Mouse (Mus musculus): ENCODE measurements around the gene Cdk5rap1.

Cdk5rap1 gene

GRCm38 (mm10) chr2:154372842-154373500 lies at the start of gene Cdk5rap1:
TSS of gene Cdk5rap1 (minus strand) at chr2:154373010.
- ATAC-seq (ENCODE audit: low TSS enrichment): no peak

- ATAC-seq (ENCODE audit: low TSS enrichment): no peak
These were observed 49.4 kb upstream of the Cdk5rap1 start for GRCm38 (mm10) chr2:154422181-154422580.

GRCm38 (mm10) chr2:154420942-154421731 lies 48.3 kb upstream of the Cdk5rap1 start:
- ATAC-seq (ENCODE audit: low TSS enrichment): no peak

GRCm38 (mm10) chr2:154419631-154420515 lies 47.1 kb upstream of the Cdk5rap1 start:
- ATAC-seq (ENCODE audit: low TSS enrichment): no peak

- no peak for ATAC-seq (ENCODE audit: low TSS enrichment)
These were observed 45.2 kb upstream of the Cdk5rap1 start for GRCm38 (mm10) chr2:154418001-154418400.

- peak; percentile 38; the same call in 1 of the 2 replicates for ATAC-seq (ENCODE audit: low TSS enrichment)
These were observed 44.3 kb upstream of the Cdk5rap1 start for GRCm38 (mm10) chr2:154417107-154417506.

- peak; percentile 31; the same call in 1 of the 2 replicates for ATAC-seq (ENCODE audit: low TSS enrichment)
These were observed 39.3 kb upstream of the Cdk5rap1 start for GRCm38 (mm10) chr2:154412018-154412666.

- peak; percentile 68 for ATAC-seq (ENCODE audit: low TSS enrichment)
These were observed 37.5 kb upstream of the Cdk5rap1 start for GRCm38 (mm10) chr2:154410355-154410754.

- peak; percentile 51 for ATAC-seq (ENCODE audit: low TSS enrichment)
These were observed 35.0 kb upstream of the Cdk5rap1 start, which contains the start of gene Snta1 for GRCm38 (mm10) chr2:154407643-154408445. TSS of gene Snta1 (minus strand) at chr2:154408099.

- ATAC-seq (ENCODE audit: low TSS enrichment): no peak
These were observed 34.3 kb upstream of the Cdk5rap1 start for GRCm38 (mm10) chr2:154407063-154407642.

- ATAC-seq (ENCODE audit: low TSS enrichment): no peak
These were observed 32.7 kb upstream of the Cdk5rap1 start for GRCm38 (mm10) chr2:154405447-154405994.

GRCm38 (mm10) chr2:154402811-154403210 lies 30.0 kb upstream of the Cdk5rap1 start:
- no peak for ATAC-seq (ENCODE audit: low TSS enrichment)

GRCm38 (mm10) chr2:154401976-154402375 lies 29.2 kb upstream of the Cdk5rap1 start:
- no peak for ATAC-seq (ENCODE audit: low TSS enrichment)

GRCm38 (mm10) chr2:154399325-154399724 lies 26.5 kb upstream of the Cdk5rap1 start:
- peak; percentile 69; the same call in 1 of the 2 replicates for ATAC-seq (ENCODE audit: low TSS enrichment)

GRCm38 (mm10) chr2:154398267-154398666 lies 25.5 kb upstream of the Cdk5rap1 start:
- no peak for ATAC-seq (ENCODE audit: low TSS enrichment)

- ATAC-seq (ENCODE audit: low TSS enrichment): no peak
These were observed 23.7 kb upstream of the Cdk5rap1 start for GRCm38 (mm10) chr2:154396529-154396928.

- ATAC-seq (ENCODE audit: low TSS enrichment): no peak
These were observed 21.8 kb upstream of the Cdk5rap1 start for GRCm38 (mm10) chr2:154394602-154395001.

GRCm38 (mm10) chr2:154390180-154390964 lies 17.6 kb upstream of the Cdk5rap1 start:
- ATAC-seq (ENCODE audit: low TSS enrichment): peak; percentile 31; the same call in 1 of the 2 replicates

GRCm38 (mm10) chr2:154379103-154379502 lies 6.3 kb upstream of the Cdk5rap1 start:
- peak; percentile 84 for ATAC-seq (ENCODE audit: low TSS enrichment)

Data from frontal cortex, adult (tissue).